Mouse (Mus musculus): ENCODE results near the gene Pvr. TPM values are rescaled to one million over a fixed set of nuclear protein-coding genes. Genes with fewer than 3 reads are reported as not detected.
A peak's percentile ranks its signal among the peaks of the same experiment; 100 is the strongest.
"Not testable (repeated sequence)": the region's sequence is repeated elsewhere in the genome, so short reads cannot be mapped to it uniquely, and the experiment has no call there.

The Pvr gene
- total RNA-seq, 2 experiments from 2014 or later, result 5.6 to 6.1 TPM

- DNase-seq, result peak; percentile 25
Measured at GRCm38 (mm10) chr7:19935171-19935751, 14.3 kb upstream of the Pvr start.

- DNase-seq, result peak; percentile 66
Measured at GRCm38 (mm10) chr7:19932877-19933809, 12.2 kb upstream of the Pvr start.

- DNase-seq, result peak; percentile 37
Measured at GRCm38 (mm10) chr7:19932133-19932876, 11.3 kb upstream of the Pvr start.

- not testable (repeated sequence) for DNase-seq
Measured at GRCm38 (mm10) chr7:19930481-19930880, 9.5 kb upstream of the Pvr start.

GRCm38 (mm10) chr7:19928486-19928885, 7.5 kb upstream of the Pvr start:
- DNase-seq, result no peak

- DNase-seq, result no peak
Measured at GRCm38 (mm10) chr7:19926849-19927480, 6.0 kb upstream of the Pvr start.

- DNase-seq, result no peak
Measured at GRCm38 (mm10) chr7:19925376-19925775, 4.4 kb upstream of the Pvr start.

GRCm38 (mm10) chr7:19923797-19924196, 2.8 kb upstream of the Pvr start:
- no peak for DNase-seq

GRCm38 (mm10) chr7:19923354-19923753, 2.4 kb upstream of the Pvr start:
- no peak for DNase-seq

GRCm38 (mm10) chr7:19920166-19920505, 824 bp downstream of the Pvr start:
- no peak for DNase-seq

- DNase-seq, result no peak
Measured at GRCm38 (mm10) chr7:19914558-19914957, 6.4 kb downstream of the Pvr start.

GRCm38 (mm10) chr7:19911695-19912524, 9.1 kb downstream of the Pvr start:
- DNase-seq, result peak; percentile 25

- no peak for DNase-seq
Measured at GRCm38 (mm10) chr7:19911292-19911658, 9.7 kb downstream of the Pvr start.

GRCm38 (mm10) chr7:19910421-19911291, 10.3 kb downstream of the Pvr start:
- peak; percentile 65 for DNase-seq

- DNase-seq, result no peak
Measured at GRCm38 (mm10) chr7:19889881-19890280, 31.1 kb downstream of the Pvr start.

- DNase-seq, result no peak
Measured at GRCm38 (mm10) chr7:19887849-19888248, 33.1 kb downstream of the Pvr start, which contains the start of gene Ceacam19. Gene Ceacam19, minus strand, starts transcription at chr7:19887965.

GRCm38 (mm10) chr7:19880754-19881153, 40.2 kb downstream of the Pvr start:
- no peak for DNase-seq

- no peak for DNase-seq
Measured at GRCm38 (mm10) chr7:19876781-19877425, 44.1 kb downstream of the Pvr start.

- no peak for DNase-seq
Measured at GRCm38 (mm10) chr7:19875948-19876682, 44.8 kb downstream of the Pvr start.

Data from gastrocnemius, postnatal 25 days (tissue).